ENCODE assay signal across 9 mouse cellular contexts in genomic region chr1:162218530-162219180, GRCm38 (mm10).
A peak's percentile ranks its signal among the peaks of the same experiment; 100 is the strongest.
DNase-seq lines count a peak whose midpoint lies in the region; ATAC-seq and TF ChIP-seq lines count a peak whose summit lies in the region.
"Had no signal": no experiment of that assay in that cellular context is flagged by ENCODE, and none has a peak within 500 bp of the region (broad histone marks: within the 10 kb centered on the region; RNA-seq: fewer than 3 reads in every experiment).

No protein-coding gene starts in this region.

- no peak for TF ChIP-seq CTCF in heart, adult 2 months (IDR thresholded peaks at IDR 0.05)

- H3K9ac ChIP-seq in heart, adult 2 months (ENCODE audit: low read depth, low read length), result no peak overlapping the region
- H3K9ac ChIP-seq in embryonic facial prominence, embryonic 11.5 days (replicated peaks; ENCODE audit: low read length), result peak overlapping the region; percentile 97
- H3K9ac ChIP-seq in limb, embryonic 12.5 days (replicated peaks), result peak overlapping the region; percentile 99

- peaks cover 6% of the 10 kb centered on the region for H3K4me1 ChIP-seq in heart, adult 2 months (ENCODE audit: control insufficient read depth, insufficient read depth, low read length)
- peaks cover 3% of the 10 kb centered on the region; the same call in 1 of the 2 replicates for H3K4me1 ChIP-seq in embryonic facial prominence, embryonic 11.5 days (ENCODE audit: control insufficient read depth, insufficient read depth, low read length)
- peaks cover 33% of the 10 kb centered on the region for H3K4me1 ChIP-seq in limb, embryonic 12.5 days (replicated peaks)

- peak overlapping the region; percentile 86 for H3K27ac ChIP-seq in heart, adult 2 months
- peak overlapping the region; percentile 100 for H3K27ac ChIP-seq in embryonic facial prominence, embryonic 11.5 days (replicated peaks; ENCODE audit: low read depth, low read length)
- H3K27ac ChIP-seq in limb, embryonic 12.5 days, result peak overlapping the region; percentile 100

- no peak for TF ChIP-seq POLR2A in heart, adult 2 months (IDR thresholded peaks at IDR 0.05; ENCODE audit: insufficient read depth, low read depth, low read length)

- no peak for TF ChIP-seq EP300 in heart, adult 2 months (IDR thresholded peaks at IDR 0.05; ENCODE audit: insufficient read depth, low read depth, low read length)

- 33% methylated on average over 8 of the region's 8 CpGs for WGBS in heart, adult 2 months
- 20% methylated on average over 8 of the region's 8 CpGs for WGBS in embryonic facial prominence, embryonic 11.5 days
- WGBS in limb, embryonic 12.5 days, result 15% methylated on average over 8 of the region's 8 CpGs

- intact Hi-C loops in heart, adult 2 months (cut with DNase I), result loop anchor here (5.0 kb wide), 1 partner anchor 216 kb away; no protein-coding TSS in a partner anchor

- H3K9me3 ChIP-seq in embryonic facial prominence, embryonic 11.5 days (replicated peaks; ENCODE audit: control insufficient read depth, low read length), result no peaks in the 10 kb centered on the region
- no peaks in the 10 kb centered on the region for H3K9me3 ChIP-seq in limb, embryonic 12.5 days

- H3K4me3 ChIP-seq in heart, adult 2 months, result peak overlapping the region; percentile 46
- peak overlapping the region; percentile 73 for H3K4me3 ChIP-seq in embryonic facial prominence, embryonic 11.5 days (ENCODE audit: low read depth, low read length)
- peak overlapping the region; percentile 81 for H3K4me3 ChIP-seq in limb, embryonic 12.5 days (replicated peaks)

- DNase-seq in heart, adult 2 months, result no peak
- DNase-seq in heart, adult 8-10 months (ENCODE audit: low spot score), result no peak
- DNase-seq in 3T3-L1 (ENCODE audit: low read depth, low spot score), result peak; percentile 74
- DNase-seq in embryonic facial prominence, embryonic 11.5 days (ENCODE audit: low spot score), result peak; percentile 66
- no peak for DNase-seq in B cell, adult 2 months
- no peak for DNase-seq in right cerebral cortex, postnatal 25 days
- DNase-seq in ovary, postnatal 14 days (ENCODE audit: low spot score), result no peak
- DNase-seq: cerebellum, adult 2 months had no signal

- H3K36me3 ChIP-seq in heart, adult 2 months (ENCODE audit: control insufficient read depth, insufficient read depth, low read length), result peaks cover 2% of the 10 kb centered on the region
- H3K36me3 ChIP-seq in embryonic facial prominence, embryonic 11.5 days (replicated peaks; ENCODE audit: control insufficient read depth, insufficient read depth, low read depth, low read length), result no peaks in the 10 kb centered on the region
- peaks cover 13% of the 10 kb centered on the region for H3K36me3 ChIP-seq in limb, embryonic 12.5 days

- H3K4me2 ChIP-seq in embryonic facial prominence, embryonic 11.5 days (ENCODE audit: low read depth, low read length), result no peak overlapping the region
- no peak overlapping the region for H3K4me2 ChIP-seq in limb, embryonic 12.5 days

- H3K79me2 ChIP-seq in heart, adult 2 months (replicated peaks; ENCODE audit: control insufficient read depth, insufficient read depth, low read length), result no peaks in the 10 kb centered on the region

- H3K27me3 ChIP-seq in heart, adult 2 months (ENCODE audit: control insufficient read depth, insufficient read depth, low read length), result no peaks in the 10 kb centered on the region
- H3K27me3 ChIP-seq in embryonic facial prominence, embryonic 11.5 days (ENCODE audit: control insufficient read depth, insufficient read depth, low read length), result no peaks in the 10 kb centered on the region
- no peaks in the 10 kb centered on the region for H3K27me3 ChIP-seq in limb, embryonic 12.5 days

- ATAC-seq in embryonic facial prominence, embryonic 11.5 days (replicated peaks; ENCODE audit: insufficient number of reproducible peaks, low FRiP score, low TSS enrichment, low read depth), result no peak
- no peak for ATAC-seq in limb, embryonic 12.5 days (ENCODE audit: insufficient number of reproducible peaks, insufficient read depth, low FRiP score, low TSS enrichment, low read depth)

Comparison
In these comparisons a context has a peak if more than half of its experiments do, and no peak if none do; other contexts are left out.
1. DNase-seq: peak in 3T3-L1 (single experiment) and embryonic facial prominence, embryonic 11.5 days (single experiment); none in heart, adult 2 months (0 of 2), heart, adult 8-10 months (single experiment), B cell, adult 2 months (0 of 2), right cerebral cortex, postnatal 25 days (single experiment) and ovary, postnatal 14 days (single experiment).
2. Peak in every context shown above with its lines, with median percentiles within 50 percentile points of each other: H3K27ac ChIP-seq and H3K4me3 ChIP-seq.